Mouse (Mus musculus) hindbrain, embryonic 14.5 days (tissue): ENCODE measurements around the gene Olfr417. TPM values are rescaled to one million over a fixed set of nuclear protein-coding genes. Genes with fewer than 3 reads are reported as not detected.
"Not testable (repeated sequence)": the region's sequence is repeated elsewhere in the genome, so short reads cannot be mapped to it uniquely, and the experiment has no call there.

ENCODE experiments used
- ATAC-seq: fragments of 200-750 bp; cut with Nextera tagmentation; 2 replicates; pipeline ENCODE4 v1.8.0; 2017; ENCODE audit warnings: moderate number of reproducible peaks, mild to moderate bottlenecking, moderate TSS enrichment, moderate library complexity; ENCODE audit not compliant: low FRiP score
- DNase-seq: peaks from one replicate; pipeline ENCODE4 v3.0.0-alpha.2; 2015; ENCODE audit warnings: low spot score
- H3K27ac ChIP-seq: fragments of 300-500 bp; sonication (generic); 2 replicates; pipeline ENCODE4 v1.5.1; 2014; ENCODE audit warnings: mild to moderate bottlenecking, moderate library complexity
- H3K27me3 ChIP-seq: fragments of 300-500 bp; sonication (generic); 2 replicates; pipeline ENCODE4 v1.6.1; 2014; ENCODE audit warnings: mild to moderate bottlenecking, low read length, mixed read lengths; ENCODE audit not compliant: control insufficient read depth, insufficient read depth
- H3K36me3 ChIP-seq: fragments of 300-500 bp; sonication (generic); replicated peaks from 2 replicates; pipeline ENCODE4 v1.6.1; 2014; ENCODE audit not compliant: control insufficient read depth, insufficient read depth
- H3K4me1 ChIP-seq: fragments of 300-500 bp; sonication (generic); replicated peaks from 2 replicates; pipeline ENCODE4 v1.6.1; 2014; ENCODE audit warnings: antibody characterized with exemption, low read length, mixed read lengths; ENCODE audit not compliant: control insufficient read depth, insufficient read depth
- H3K4me2 ChIP-seq: fragments of 300-500 bp; sonication (generic); replicated peaks from 2 replicates; pipeline ENCODE4 v1.6.1; 2014; ENCODE audit warnings: mild to moderate bottlenecking, moderate library complexity
- H3K4me3 ChIP-seq: fragments of 300-500 bp; sonication (generic); replicated peaks from 2 replicates; pipeline ENCODE4 v1.5.1; 2014; ENCODE audit warnings: mild to moderate bottlenecking, low read length
- H3K9ac ChIP-seq: fragments of 300-500 bp; sonication (generic); 2 replicates; pipeline ENCODE4 v1.6.1; 2014
- H3K9me3 ChIP-seq: fragments of 300-500 bp; sonication (generic); 2 replicates; pipeline ENCODE4 v1.6.1; 2016; ENCODE audit warnings: low read length; ENCODE audit not compliant: control insufficient read depth
- WGBS: fragments of 180-500 bp; shearing (Covaris S2); extraction: QIAGEN DNeasy Blood & Tissue Kit; methylation state at CpG from one replicate; pipeline ENCODE4 v1.1.7; 2014; 5-methylcytosine and 5-hydroxymethylcytosine counted together
- polyA plus RNA-seq: library from polyadenylated mRNA; unstranded; fragments of >200 nt; fragmentation: Nextera tagmentation; extraction: Ambion mirVana; gene quantifications from 2 replicates; pipeline ENCODE4 v1.2.1, GENCODE M21; 2014

The Olfr417 gene
- not detected in 2 replicates for polyA plus RNA-seq

GRCm38 (mm10) chr1:174364882-174365451 lies at the start of gene Olfr417:
Gene Olfr417, plus strand, starts transcription at chr1:174365122.
- DNase-seq (no peak), ATAC-seq (no peak)
- 71% methylated on average over 2 of the region's 2 CpGs for WGBS
- no peaks in the 10 kb centered on the region for H3K9me3 ChIP-seq
- no peak within 1 kb of the TSS for H3K9ac ChIP-seq
- H3K4me2 ChIP-seq: no peak within 1 kb of the TSS
- no peak within 1 kb of the TSS for H3K27ac ChIP-seq
- no peak within 1 kb of the TSS for H3K4me3 ChIP-seq
- H3K27me3 ChIP-seq: no peaks in the 10 kb centered on the region
- no peaks in the 10 kb centered on the region for H3K4me1 ChIP-seq
- H3K36me3 ChIP-seq: no peaks in the 10 kb centered on the region

- WGBS: 84% methylated on average over 2 of the region's 2 CpGs
- Histone ChIP-seq H3K9ac (no peak overlapping the region), H3K27me3 (no peaks in the 10 kb centered on the region), H3K4me3 (no peak overlapping the region), H3K27ac (no peak overlapping the region), H3K4me2 (no peak overlapping the region), H3K4me1 (no peaks in the 10 kb centered on the region), H3K36me3 (no peaks in the 10 kb centered on the region), H3K9me3 (no peaks in the 10 kb centered on the region)
- ATAC-seq (no peak), DNase-seq (no peak)
These were observed 47.6 kb upstream of the Olfr417 start for GRCm38 (mm10) chr1:174317308-174317707.

- Histone ChIP-seq H3K4me2 (no peak within 1 kb of the TSS), H3K9ac (no peak within 1 kb of the TSS), H3K9me3 (no peaks in the 10 kb centered on the region), H3K4me1 (no peaks in the 10 kb centered on the region), H3K27ac (no peak within 1 kb of the TSS), H3K4me3 (no peak within 1 kb of the TSS), H3K36me3 (no peaks in the 10 kb centered on the region), H3K27me3 (no peaks in the 10 kb centered on the region)
- DNase-seq: no peak
- ATAC-seq: no peak
These were observed 34.7 kb upstream of the Olfr417 start, which contains the start of gene Mptx1 for GRCm38 (mm10) chr1:174330218-174330617. Gene Mptx1, plus strand, starts transcription at chr1:174330518.

GRCm38 (mm10) chr1:174353636-174354035 lies 11.3 kb upstream of the Olfr417 start:
- not testable (repeated sequence) for ATAC-seq, H3K4me3 ChIP-seq
- 96% methylated on average over 1 of the region's 1 CpGs for WGBS

GRCm38 (mm10) chr1:174354640-174355039 lies 10.3 kb upstream of the Olfr417 start:
- DNase-seq (no peak), ATAC-seq (no peak)
- Histone ChIP-seq H3K9ac (no peak overlapping the region), H3K4me3 (no peak overlapping the region), H3K9me3 (no peaks in the 10 kb centered on the region), H3K27me3 (no peaks in the 10 kb centered on the region), H3K4me1 (no peaks in the 10 kb centered on the region), H3K36me3 (no peaks in the 10 kb centered on the region), H3K4me2 (no peak overlapping the region), H3K27ac (no peak overlapping the region)
- 81% methylated on average over 5 of the region's 5 CpGs for WGBS

More at GRCm38 (mm10) chr1:174353636-174354035, 11.3 kb upstream of the Olfr417 start:
- H3K36me3 ChIP-seq, H3K4me2 ChIP-seq, H3K9me3 ChIP-seq, H3K4me1 ChIP-seq, H3K27ac ChIP-seq, H3K9ac ChIP-seq, DNase-seq, H3K27me3 ChIP-seq: not testable (repeated sequence)

- DNase-seq: no peak
- Histone ChIP-seq H3K9ac (no peak overlapping the region), H3K27ac (no peak overlapping the region), H3K4me3 (no peak overlapping the region), H3K4me1 (no peaks in the 10 kb centered on the region), H3K36me3 (no peaks in the 10 kb centered on the region), H3K4me2 (no peak overlapping the region), H3K27me3 (no peaks in the 10 kb centered on the region), H3K9me3 (no peaks in the 10 kb centered on the region)
- ATAC-seq: no peak
- WGBS: 87% methylated on average over 3 of the region's 3 CpGs
These were observed 8.9 kb downstream of the Olfr417 start for GRCm38 (mm10) chr1:174373799-174374198.

GRCm38 (mm10) chr1:174390746-174391145 lies 25.8 kb downstream of the Olfr417 start, which contains the start of gene Olfr248:
Gene Olfr248, plus strand, starts transcription at chr1:174391046.
- Histone ChIP-seq H3K9me3 (no peaks in the 10 kb centered on the region), H3K4me2 (no peak within 1 kb of the TSS), H3K27me3 (no peaks in the 10 kb centered on the region), H3K4me3 (no peak within 1 kb of the TSS), H3K36me3 (no peaks in the 10 kb centered on the region), H3K27ac (no peak within 1 kb of the TSS), H3K9ac (no peak within 1 kb of the TSS), H3K4me1 (no peaks in the 10 kb centered on the region)
- no peak for DNase-seq
- ATAC-seq: no peak
- 84% methylated on average over 2 of the region's 2 CpGs for WGBS

GRCm38 (mm10) chr1:174422959-174423358 lies 58.0 kb downstream of the Olfr417 start:
- no peak for ATAC-seq
- H3K9ac ChIP-seq: no peak overlapping the region
- no peaks in the 10 kb centered on the region for H3K36me3 ChIP-seq
- H3K4me3 ChIP-seq: no peak overlapping the region
- no peaks in the 10 kb centered on the region for H3K4me1 ChIP-seq
- no peak overlapping the region for H3K27ac ChIP-seq
- H3K9me3 ChIP-seq: no peaks in the 10 kb centered on the region
- WGBS: 93% methylated on average over 4 of the region's 4 CpGs
- DNase-seq: no peak
- H3K4me2 ChIP-seq: no peak overlapping the region
- H3K27me3 ChIP-seq: no peaks in the 10 kb centered on the region

GRCm38 (mm10) chr1:174423764-174424163 lies 58.8 kb downstream of the Olfr417 start, which contains the start of gene Olfr414:
Gene Olfr414, plus strand, starts transcription at chr1:174424064.
- Histone ChIP-seq H3K4me2 (no peak within 1 kb of the TSS), H3K4me3 (no peak within 1 kb of the TSS), H3K4me1 (no peaks in the 10 kb centered on the region), H3K9me3 (no peaks in the 10 kb centered on the region), H3K9ac (no peak within 1 kb of the TSS), H3K36me3 (no peaks in the 10 kb centered on the region), H3K27ac (no peak within 1 kb of the TSS), H3K27me3 (no peaks in the 10 kb centered on the region)
- 74% methylated on average over 1 of the region's 1 CpGs for WGBS
- ATAC-seq (no peak), DNase-seq (no peak)
